Mouse (Mus musculus): ENCODE measurements around the gene Cldn34b3. TPM values are rescaled to one million over a fixed set of nuclear protein-coding genes. Genes with fewer than 3 reads are reported as not detected.
"Not testable (repeated sequence)": the region's sequence is repeated elsewhere in the genome, so short reads cannot be mapped to it uniquely, and the experiment has no call there.

Gene Cldn34b3
- not detected for polyA plus RNA-seq (2017; shearing (Covaris generic))

DNA sequence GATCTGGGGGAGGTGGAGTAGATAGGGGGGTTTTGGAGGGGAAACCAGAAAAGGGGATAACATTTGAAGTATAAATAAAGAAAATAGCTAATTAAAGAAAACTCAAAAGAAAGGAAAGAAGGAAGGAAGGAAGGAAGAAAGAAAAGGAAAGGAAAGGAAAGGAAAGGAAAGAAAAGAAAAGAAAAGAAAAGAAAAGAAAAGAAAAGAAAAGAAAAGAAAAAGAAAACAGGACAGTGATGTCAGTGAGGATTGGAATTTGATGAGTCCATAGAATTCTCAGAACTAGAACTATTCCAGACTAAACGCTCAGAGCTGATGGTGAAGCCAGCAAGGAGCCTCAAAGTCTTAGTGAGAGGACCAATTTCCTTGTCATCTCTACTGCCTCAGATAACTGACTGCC lies at the start of gene Cldn34b3:
Cldn34b3 (plus strand) TSS at position 301 of the 400 bp plus-strand sequence.
- not testable (repeated sequence) for ATAC-seq

Other genes starting within 250 kb of the Cldn34b3 start
- gene Cldn34b4, start 129.0 kb downstream of the Cldn34b3 start, polyA plus RNA-seq (2017; shearing (Covaris generic)): not detected